Mouse (Mus musculus) retina, embryonic 14.5 days (tissue): ENCODE measurements around the gene Cd22.
"Not testable (repeated sequence)": the region's sequence is repeated elsewhere in the genome, so short reads cannot be mapped to it uniquely, and the experiment has no call there.

Experiments
- DNase-seq: peaks from one replicate; pipeline ENCODE4 v3.0.0-alpha.2; 2015; ENCODE audit warnings: low spot score

Gene Cd22

DNA sequence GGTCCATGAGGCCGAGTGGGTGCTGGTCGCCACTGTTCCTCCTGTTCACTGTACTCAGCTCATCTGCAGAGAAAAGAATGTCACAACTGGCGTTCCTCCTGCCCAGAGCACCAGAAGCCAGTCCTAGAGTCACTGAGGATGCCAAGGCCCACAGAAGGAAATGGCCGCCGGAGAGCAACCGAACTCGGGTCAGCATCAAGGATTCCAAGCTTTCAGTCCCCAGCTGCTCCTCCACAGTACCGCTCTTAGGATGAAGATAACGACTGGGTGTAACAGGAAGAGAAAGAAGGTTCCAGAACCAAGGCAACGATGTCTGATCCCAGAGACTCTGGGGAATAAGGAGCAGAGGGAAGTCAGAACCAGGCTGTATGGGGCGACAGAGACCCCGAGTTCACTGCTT lies 18.7 kb downstream of the Cd22 start, which contains the start of gene Ffar1:
TSS of gene Ffar1 (minus strand) at position 101 of the 400 bp plus-strand sequence.
- no peak for DNase-seq

DNA sequence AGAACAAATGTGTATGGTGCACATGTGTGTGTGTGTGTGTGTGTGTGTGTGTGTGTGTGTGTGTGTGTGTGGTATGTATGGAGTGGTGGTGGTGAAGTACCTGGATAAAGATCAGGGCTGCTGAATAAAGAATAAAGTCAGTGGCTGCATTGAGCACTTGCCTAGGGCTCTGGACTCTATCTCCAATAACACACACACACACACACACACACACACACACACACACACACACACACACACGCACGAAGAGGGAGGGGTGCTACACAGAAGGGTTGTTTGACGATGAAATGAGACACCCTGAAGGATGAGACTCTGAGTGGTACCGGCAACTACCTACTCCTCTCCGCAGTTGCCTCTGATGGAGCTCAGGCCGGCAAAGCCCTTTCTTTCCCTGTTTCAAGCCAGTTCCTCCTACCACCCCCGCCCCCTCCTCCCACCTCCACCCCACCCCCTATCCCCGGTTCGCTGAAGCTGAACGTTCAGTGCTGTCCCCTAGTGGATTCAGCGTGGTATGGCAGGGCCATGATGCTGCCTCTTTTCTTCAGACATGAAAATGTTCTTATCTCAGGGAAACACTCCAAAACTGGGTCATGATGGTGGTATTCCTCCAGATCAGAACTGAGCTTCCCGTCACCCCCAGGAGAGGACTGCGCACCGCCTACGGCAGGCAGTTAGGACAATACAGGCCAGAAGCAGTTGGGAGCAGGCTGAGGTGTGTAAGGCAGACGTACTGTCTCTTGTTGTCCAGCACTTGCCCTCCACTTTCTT lies 20.3 kb downstream of the Cd22 start:
- peak; percentile 77 for DNase-seq

DNA sequence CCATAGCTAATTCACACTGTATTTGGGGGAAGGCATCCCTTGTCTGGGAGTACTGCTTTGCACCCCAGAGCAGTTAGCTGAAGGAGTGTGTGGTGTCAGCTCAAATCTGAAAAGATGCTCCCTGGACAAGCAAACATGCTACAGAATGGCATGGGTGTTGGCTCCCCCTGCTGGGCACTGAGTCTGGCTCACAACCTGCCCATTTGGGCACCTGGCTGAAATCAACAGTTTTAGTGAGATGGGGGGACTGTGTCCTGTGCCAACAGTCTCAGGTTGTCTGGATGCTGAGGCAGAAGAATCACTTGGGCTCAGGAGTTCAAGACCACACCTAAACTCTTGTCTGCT lies 20.9 kb downstream of the Cd22 start:
- DNase-seq, result peak; percentile 79

DNA sequence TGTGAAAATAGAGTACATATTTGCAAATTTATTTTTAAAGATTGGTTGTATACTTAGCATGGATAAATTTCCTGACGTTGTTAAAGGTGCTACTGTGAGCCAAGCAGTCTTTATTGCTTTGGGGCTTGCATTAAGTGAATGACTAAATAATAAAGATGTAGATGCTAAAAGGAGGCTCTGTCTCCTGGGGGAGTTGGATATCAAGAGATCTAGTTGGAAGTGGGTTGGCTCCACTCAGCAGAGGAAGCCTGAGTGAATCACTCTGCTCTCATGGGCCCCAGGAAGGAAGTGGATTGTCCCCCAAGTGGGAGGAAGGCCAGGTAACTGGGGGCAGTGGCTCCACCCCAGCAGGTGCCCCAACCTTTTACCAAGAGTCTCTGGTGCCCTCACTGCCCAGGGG lies 22.4 kb downstream of the Cd22 start:
- no peak for DNase-seq

DNA sequence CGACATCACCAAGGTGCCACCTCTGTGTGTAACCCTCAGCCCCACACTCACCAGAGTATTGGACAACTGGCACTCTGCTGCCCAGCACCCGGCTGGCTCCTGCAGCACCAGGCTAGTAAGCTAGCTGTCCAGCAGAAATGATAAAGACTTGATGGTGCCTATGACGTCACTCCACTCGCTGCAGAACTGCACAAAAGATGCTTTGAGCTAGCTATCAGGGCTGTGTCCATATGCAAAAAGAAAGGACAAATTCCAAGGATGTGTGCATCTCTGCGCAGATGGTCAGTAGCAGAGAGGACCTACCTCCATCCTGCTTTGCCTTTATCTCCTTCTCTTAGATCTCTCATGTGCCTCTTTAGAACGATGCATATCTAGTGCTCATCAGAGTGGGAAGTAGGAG lies 24.1 kb downstream of the Cd22 start, which contains the start of gene Ffar3:
TSS of gene Ffar3 (minus strand) at position 101 of the 400 bp plus-strand sequence.
- DNase-seq, result no peak

DNA sequence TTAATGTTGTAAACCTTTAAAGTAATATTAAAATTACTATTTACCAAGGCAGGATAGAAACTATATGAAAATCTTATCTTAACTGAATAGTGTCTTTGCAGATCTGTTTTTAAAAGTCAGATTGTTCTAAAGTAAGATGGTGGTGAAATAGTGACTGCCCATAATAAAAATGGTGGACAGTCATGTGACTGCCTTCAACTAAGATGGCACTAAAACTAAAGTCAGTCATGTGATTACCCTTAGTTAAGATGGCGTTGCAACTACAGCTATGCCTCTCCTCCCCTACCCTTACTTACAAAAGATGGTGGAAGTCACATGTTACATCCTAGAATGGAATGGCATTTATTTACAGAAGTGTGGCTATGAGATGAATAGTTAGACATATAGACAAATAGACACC lies 28.7 kb downstream of the Cd22 start:
- no peak for DNase-seq

DNA sequence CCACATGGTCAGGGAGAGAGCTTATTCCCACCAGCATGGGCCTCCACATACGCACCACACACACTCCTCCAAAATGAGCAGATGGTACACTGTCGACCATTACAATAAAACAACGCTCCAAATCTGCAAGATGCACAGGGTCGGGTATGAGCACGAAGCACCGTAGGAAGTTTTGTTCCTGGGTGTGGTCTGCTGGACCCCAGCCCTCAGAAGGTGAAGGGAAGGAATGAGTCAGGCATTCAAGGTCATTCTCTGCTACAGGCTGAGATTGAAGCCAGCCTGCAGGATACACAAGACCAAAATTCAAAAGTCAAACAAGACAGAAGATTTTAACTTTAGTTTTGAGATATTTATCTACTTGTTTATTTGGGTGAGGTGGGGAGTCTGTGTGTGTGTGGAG lies 32.2 kb downstream of the Cd22 start:
- no peak for DNase-seq

DNA sequence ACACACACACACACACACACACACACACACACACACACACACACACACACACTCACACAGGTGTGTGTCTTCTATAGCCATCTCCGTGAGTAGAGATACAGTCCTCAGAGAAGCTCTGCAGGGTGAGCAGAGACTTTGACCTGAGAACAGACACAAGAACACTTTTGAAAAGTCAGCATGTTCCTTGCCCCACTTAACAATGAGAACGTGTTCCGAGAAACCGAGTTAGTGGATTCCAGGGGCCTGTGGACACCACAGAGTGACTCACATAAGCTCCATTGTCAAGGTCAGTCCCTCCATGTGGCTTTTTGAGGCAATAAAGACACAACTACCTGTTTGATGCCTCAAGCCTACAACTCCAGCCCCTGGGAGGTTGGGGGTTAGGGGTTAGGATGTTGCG lies 32.8 kb downstream of the Cd22 start:
- no peak for DNase-seq

DNA sequence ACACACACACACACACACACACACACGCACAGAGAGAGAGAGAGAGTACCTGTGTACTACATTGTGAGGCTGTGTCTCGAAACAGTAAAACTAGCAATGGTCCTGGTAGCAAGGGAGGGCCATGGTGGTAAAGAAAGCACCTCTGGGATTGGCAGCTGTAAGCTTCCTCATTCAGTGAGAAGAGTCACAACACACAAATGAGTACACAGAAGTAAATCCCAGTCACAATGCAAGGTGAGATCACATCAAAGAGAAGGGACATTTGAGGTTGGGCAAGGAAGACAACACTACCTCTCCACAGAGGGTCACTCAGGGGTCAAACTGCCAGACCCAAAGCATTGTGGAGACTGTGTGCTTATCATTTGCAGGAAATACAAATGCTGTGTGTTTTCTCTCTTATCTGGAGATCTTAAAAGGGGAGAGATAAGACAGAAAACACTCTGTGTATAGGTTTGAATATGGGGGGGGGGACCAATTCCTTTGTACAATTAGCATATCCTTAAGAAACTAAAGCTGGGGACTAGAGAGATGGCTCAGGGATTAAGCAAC lies 33.6 kb downstream of the Cd22 start:
- no peak for DNase-seq

DNA sequence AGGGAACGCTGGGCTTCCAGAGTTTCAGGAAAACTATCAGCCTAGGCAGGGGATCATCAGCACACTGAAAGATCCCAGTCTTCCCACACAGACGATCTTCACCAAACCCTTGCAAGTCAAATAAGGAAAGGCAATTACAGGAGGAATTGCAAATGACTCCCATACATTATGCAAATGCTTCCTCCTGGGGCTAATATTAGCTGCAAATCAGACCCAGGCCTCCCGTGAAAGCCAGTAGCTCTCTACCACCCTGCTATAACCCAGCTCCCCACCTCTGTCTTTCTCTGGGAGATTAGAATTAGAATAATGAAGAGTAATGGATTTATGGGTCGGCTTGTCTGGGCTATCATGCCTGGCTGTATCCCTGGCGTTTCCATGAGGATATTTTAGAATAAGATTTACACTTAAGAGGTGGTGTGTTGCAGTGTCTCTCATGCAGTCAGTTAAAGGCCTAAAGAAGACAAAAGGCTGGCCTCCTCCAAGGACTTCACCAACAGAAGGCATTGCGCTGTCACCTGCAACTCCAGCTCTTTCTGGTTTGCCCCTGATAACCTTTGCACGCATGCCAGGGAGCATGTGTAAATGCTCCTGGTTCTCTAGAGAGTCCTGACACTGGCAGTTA lies 35.4 kb downstream of the Cd22 start:
- DNase-seq, result no peak

DNA sequence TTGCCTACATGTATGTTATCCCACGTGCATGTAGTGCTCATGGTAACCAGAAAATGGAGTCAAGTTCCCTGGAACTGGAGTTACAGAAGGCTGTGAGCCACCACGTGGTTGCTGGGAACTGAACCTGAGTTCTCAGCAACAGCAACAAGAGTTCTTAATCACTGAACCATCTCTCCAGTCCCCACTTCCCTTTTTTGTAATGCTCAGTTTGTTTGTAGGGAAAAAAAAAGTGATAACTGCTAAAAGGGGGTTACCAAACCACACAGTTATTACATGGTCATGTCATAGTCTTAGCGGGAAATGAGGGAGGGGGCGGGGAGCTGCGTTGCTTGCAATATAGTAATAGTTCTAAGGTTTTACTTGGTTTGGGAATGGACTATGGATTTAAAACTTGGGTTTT lies 38.0 kb downstream of the Cd22 start:
- no peak for DNase-seq

DNA sequence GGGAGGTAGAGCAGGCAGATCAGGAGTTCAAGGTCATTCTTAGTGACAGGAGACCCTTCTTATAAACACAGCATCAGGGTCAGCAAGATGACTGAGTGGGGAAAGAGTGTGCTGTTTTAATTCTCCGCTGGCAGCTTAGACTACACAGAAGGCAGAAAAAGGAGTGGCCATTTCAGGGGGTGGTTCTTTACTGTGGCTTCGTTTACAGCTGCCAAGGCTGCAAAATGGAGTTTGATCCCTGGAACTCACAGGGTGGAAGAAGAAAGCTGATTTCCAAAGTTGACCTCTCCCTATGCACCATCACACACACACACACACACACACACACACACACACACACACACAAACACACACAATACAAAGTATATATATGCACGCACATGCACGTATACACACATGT lies 38.8 kb downstream of the Cd22 start:
- no peak for DNase-seq

DNA sequence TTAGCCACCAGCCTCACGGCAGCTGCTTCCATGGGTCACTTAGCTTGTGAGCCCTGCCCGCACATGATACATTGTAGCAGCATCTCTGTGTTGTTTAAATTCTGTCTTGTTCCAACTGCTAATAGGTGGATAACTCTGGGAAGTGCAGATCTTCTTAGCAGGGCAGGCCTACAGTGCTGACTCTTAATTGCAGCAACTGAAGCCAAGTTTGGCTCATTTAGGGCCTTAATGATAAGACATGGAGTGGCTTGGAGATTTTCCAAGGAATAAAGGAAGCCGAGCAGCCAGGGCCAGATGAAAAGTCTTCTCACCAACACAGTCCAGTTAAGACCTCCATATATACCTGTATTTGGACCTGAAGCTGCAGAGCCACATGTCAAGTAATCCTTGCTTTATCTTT lies 39.8 kb downstream of the Cd22 start:
- no peak for DNase-seq

DNA sequence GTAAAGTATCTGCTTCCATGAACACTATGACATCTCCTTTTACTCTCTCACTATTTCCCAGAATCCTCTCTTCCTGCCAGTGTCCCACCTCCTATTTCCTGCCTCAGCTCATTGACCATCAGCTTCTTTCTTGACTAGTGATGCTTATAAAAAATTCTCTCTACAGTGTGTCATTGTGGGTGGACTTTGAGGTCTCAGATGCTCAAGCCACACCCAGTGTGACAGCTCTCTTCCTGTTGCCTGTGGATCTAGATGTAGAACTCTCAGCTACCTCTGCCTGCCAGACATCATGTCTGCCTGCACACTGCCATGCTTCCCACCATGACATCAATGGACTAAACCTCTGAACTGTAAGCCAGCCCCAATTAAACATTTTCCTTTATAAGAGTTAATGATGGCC lies 42.9 kb downstream of the Cd22 start:
- no peak for DNase-seq

DNA sequence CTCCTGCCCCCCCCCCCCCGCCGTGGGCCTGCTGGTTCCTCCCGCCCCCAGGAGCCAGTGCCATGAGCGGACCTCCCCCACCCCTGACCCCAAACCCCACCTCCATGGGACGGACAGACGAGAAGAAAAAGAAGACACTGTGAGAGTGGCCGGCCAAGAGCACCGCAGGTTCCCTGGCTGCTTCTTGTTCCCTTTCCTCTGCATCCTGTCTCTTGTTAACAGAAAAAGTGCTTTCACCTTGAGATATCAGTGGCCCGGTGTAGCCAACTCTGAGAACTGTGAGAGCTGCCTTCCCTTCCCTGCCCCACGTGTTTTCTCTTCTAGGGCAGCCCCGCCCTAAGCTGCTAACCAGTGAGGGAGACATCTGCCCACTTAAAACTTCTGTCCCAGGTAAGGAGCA lies 47.5 kb downstream of the Cd22 start:
- DNase-seq, result not testable (repeated sequence)

DNA sequence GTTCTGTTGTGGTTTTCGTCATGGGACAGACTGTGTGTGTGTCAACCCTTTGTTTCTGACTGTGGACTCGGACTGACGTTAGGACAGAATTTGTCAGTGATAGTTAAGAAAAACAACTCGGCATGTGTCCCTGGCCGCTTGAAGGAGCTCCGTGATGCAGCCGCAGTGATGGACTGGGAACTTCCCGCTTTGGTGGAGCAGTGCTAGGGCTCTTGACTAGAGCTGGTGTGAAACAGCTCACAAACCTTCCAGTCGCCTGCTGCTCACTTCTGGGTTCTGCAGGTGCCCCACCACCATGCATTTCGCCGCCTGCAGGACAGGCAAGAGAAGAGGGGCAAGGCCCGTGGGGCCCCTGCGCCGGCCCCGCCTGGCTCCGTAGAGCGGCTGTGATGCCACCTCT lies 47.9 kb downstream of the Cd22 start:
- no peak for DNase-seq

DNA sequence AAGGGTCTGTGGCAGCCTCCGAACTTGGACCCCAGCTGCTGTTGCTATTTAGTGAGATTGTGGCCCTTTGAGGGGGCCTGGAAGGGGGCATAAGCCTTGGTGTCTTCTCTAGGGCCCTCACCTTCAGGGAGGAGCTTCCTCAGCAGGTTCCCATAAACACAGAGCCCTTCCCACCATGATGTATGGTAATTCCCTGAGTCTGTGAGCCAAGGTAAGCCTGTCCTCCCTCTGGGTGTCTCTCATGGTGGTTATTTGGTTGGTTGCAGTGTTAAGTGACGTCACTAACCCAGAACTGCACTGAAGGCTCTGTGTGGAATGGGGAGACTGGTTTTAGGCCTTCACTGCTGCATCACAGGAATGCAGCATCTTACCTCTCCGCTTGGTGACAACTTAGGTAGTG lies 50.7 kb downstream of the Cd22 start:
- DNase-seq, result no peak

DNA sequence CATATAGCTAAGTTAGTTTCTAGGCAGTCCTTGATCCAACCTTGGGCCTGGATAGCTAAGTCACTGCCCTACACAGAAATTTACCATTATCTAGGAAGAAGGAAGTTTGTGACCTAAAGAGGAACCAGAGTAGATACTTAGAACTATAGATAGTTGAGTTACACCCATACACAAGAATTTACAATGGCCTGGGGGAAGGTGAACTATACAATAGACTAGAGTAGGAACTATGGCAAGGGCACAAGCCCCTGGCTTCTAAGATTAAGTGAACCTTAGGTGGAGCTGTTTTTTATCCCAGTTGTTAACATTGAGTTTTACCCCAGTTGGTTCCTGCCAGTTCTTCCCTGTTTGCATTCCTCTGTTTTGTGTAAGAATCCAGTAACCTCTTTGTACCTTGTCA lies 51.3 kb downstream of the Cd22 start:
- not testable (repeated sequence) for DNase-seq

DNA sequence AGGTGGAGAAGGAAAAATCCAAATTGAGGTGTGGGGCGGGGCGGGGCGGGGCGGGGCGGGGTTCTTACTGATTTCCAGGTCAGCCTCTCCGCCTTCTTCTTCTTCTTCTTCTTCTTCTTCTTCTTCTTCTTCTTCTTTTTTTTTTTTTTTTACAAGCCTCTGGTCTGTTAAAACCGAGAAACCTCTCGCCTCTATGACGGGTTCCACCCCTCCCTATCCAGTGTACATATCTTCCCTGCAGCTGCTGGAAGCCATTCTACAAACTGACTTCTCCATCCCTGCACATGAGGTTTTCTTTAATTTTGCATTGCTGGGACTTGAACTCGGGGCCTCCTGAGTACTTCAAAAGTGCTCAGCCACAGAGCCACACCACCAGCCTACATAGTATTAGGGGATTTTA lies 53.5 kb downstream of the Cd22 start:
- no peak for DNase-seq

DNA sequence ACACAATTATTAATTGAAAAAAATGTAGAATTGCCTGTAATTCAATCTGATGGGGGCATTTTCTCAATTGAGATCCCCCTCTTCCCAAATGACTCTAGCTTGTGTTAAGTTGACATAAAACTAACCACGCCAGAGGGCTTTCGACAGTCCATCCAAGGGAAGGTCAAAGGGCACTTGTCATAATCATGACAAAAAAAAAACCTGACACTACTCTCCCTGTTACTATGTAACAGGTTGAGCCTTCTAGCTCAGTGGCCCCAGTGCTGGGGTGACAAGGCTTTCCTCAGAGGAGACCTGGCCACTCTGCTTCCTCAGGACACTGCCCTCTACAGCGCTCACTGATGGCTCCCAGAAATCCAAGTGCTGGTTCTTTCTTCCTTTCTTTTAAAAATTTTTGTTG lies 55.8 kb downstream of the Cd22 start:
- DNase-seq, result no peak

DNA sequence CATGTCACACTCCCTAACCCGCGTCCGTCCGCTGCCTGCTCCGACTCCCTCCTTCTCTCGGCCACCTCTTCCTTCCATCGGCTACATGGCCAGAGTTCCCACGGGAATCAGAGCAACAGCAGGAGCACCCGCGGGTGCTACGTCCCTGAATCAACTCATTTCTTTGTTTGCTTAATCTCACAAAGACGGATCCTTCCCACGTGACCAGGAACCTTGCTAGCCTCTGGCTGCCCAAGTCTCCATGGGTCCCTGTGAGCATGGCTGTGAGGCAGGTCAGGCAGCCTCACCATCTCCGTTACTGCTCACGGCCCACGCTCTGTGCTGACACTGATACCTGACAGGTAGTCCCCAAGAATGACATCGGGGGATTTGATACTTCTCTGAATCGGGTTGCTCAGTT lies 56.5 kb downstream of the Cd22 start, which contains the start of gene Ffar2:
TSS of gene Ffar2 (minus strand) at position 101 of the 400 bp plus-strand sequence.
- DNase-seq, result no peak

DNA sequence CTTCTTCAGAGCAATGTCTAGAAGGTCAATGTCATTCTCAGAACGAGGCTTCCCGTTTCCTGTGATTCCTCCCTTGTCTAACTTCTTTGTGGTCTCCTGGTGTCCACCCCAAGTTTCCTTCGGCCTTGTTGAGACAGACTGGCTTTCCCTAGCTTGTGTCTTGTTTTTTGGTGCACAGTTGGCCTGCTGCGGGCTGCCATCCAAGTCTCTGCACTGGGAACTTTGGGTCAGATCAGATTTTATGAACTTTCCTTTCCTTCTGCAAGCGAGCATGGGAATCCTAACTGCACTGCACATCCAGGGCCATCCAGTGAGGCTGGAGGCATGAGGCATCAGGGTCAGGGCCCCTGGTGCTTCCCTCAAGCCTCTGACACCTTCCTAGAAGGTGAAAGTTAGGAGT lies 58.6 kb downstream of the Cd22 start:
- no peak for DNase-seq

DNA sequence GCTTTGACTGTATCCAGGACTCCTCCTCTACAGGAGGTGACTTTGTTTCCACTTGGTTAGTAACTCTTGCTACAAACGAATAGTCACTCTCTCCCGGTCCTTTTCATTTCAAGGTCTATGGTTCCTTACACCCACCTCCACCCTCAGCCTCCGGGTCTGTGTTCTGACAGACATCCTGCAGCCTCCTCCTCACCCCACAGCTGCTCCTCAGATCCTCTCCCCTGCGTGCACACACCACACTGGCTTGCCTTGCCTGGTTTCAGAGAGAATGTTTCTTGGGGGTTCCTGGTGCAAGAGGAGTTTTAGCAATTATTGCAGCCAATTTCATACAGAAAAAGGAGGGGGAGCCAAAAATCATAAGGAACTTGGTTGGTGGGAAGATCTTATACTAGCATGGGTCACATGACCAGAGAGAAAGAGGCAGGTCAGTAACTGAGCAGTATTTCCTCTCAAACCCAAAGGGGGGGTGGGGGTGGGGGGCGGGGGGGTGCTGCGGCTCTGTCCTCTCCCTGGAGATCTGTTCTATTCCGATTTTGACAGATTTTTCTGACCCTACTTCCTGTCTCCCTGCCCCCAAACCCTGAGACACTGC lies 59.2 kb downstream of the Cd22 start:
- DNase-seq, result no peak
